Comparison of ENCODE assay signal across 14 mouse cellular contexts in the genomic region with DNA sequence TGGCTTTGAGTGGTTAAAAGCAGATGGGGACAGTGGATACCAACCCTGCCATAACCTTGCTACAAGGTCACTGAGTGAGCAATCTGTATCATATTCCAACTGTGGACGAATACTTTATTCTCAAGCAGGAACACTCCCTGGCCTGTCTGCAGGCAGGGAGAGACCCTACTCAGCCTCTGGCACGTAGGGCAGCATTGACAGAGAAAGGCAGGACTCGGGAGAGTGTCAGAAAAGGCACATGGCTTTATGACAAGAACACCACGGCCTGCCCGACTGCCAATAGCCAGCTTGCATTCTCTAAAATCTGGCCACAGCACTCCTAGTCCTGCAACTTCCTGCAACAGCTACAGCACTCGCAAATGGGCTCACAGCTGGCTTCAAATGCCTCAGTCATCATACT.
"Had no signal": no experiment of that assay in that cellular context is flagged by ENCODE, and none has a peak within 500 bp of the region (broad histone marks: within the 10 kb centered on the region; RNA-seq: fewer than 3 reads in every experiment).

No protein-coding gene starts in this region.

- H3K9me3 ChIP-seq: liver, embryonic 13.5 days; megakaryocyte, embryonic 14.5 days; midbrain, embryonic 10.5 days; midbrain, embryonic 13.5 days; neural tube, embryonic 13.5 days had no signal

- H3K27me3 ChIP-seq: liver, embryonic 13.5 days; neural tube, embryonic 13.5 days had no signal

- H3K4me3 ChIP-seq: left cerebral cortex, adult 2 months; liver, embryonic 13.5 days; megakaryocyte, embryonic 14.5 days; midbrain, embryonic 10.5 days; midbrain, embryonic 13.5 days; myocyte; neural tube, embryonic 13.5 days had no signal

- H3K4me1 ChIP-seq: liver, embryonic 13.5 days; megakaryocyte, embryonic 14.5 days; neural tube, embryonic 13.5 days had no signal

- H3K36me3 ChIP-seq: liver, embryonic 13.5 days; midbrain, embryonic 10.5 days; midbrain, embryonic 13.5 days; neural tube, embryonic 13.5 days had no signal

- DNase-seq: kidney, postnatal 10 days; kidney, postnatal 36 days; layer of hippocampus, postnatal 36 days; liver, embryonic 13.5 days; lung, adult 2 months; lung, postnatal 36 days; thymus, adult 18-20 months; thymus, postnatal 36 days had no signal

- H3K27ac ChIP-seq: left cerebral cortex, adult 2 months; liver, embryonic 13.5 days; midbrain, embryonic 10.5 days; midbrain, embryonic 13.5 days; neural tube, embryonic 13.5 days had no signal
